Mouse (Mus musculus): ENCODE data around the gene Kcns1.

- TF ChIP-seq CTCF (IDR thresholded peaks at IDR 0.05; ENCODE audit: low read depth), result no peak
- no peak for TF ChIP-seq EP300 (optimal IDR thresholded peaks at IDR 0.05)
Measured at GRCm38 (mm10) chr2:164127297-164127696, 43.6 kb downstream of the Kcns1 start.

Data from stomach, postnatal 0 days (tissue).